Mouse (Mus musculus): Measurements from ENCODE around the gene Msh4.

The Msh4 gene

DNA sequence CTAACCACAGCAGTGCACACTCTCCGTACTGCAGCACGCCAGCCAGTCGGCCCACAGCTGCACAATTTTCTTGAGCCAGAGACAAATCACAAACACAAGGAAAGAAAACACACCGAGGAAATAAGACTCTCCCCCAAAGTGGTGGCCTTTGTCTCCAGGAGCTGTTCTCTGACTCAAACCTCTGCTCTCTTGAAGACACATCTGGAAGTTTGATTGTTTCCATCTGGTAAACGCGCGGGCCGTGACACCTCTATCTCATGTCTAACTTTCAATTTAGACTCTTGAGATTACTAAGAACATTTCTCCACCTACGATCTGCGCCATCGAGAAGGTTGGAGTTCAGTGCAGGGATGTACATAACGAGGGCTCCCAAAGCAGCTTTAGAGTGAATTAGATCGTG lies 97.5 kb downstream of the Msh4 start:
- no peak for DNase-seq (ENCODE audit: low read depth)

DNA sequence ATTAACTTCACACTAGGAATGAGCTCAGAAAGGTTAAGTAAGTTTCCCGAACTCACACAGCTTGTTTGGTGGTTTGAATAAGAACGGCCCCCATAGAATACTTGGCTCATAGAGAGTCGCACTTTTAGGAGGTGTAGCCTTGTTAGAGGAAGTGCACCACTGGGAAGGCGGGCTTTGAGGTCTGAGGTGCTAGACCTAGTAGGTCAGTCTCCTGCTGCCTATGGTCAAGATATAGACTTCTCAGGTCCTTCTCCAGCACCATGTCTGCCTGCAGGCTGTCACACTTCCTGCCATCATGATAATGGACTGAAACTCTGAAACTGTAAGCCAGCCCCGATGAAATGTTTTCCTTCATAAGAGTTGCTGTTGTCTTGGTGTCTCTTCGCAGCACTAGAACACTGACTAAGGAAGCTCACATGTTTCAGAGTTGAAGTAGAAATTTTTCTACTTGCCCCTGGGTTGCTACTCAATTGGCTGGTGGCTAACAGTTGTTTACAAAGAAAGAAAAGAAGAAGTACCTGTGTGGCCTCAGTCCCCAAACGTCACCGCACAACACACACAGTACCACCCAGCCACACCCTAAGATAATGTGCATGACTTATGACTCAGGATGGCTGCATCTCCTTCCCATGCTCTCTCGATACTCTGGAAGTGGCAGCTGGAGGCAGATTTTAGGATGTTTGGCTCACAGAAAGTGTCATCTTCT lies 98.3 kb downstream of the Msh4 start:
- no peak for DNase-seq (ENCODE audit: low read depth)

All from c-Kit-positive CD71-negative TER-119-negative erythroid progenitor cells, embryonic 14.5 days (primary cell).